Mouse (Mus musculus) limb, embryonic 14.5 days (tissue): ENCODE measurements around the gene Gm609. TPM values are rescaled to one million over a fixed set of nuclear protein-coding genes. Genes with fewer than 3 reads are reported as not detected.
"Not testable (repeated sequence)": the region's sequence is repeated elsewhere in the genome, so short reads cannot be mapped to it uniquely, and the experiment has no call there.

Experiments
- ATAC-seq: fragments of 200-750 bp; cut with Nextera tagmentation; 2 replicates; pipeline ENCODE4 v1.8.0; 2017; ENCODE audit warnings: low read depth, moderate number of reproducible peaks, moderate TSS enrichment; ENCODE audit not compliant: low FRiP score
- DNase-seq: peaks from one replicate; pipeline ENCODE4 v3.0.0-alpha.2; 2015; ENCODE audit warnings: low spot score
- H3K27ac ChIP-seq: fragments of 300-500 bp; sonication (generic); replicated peaks from 2 replicates; pipeline ENCODE4 v1.5.1; 2014; ENCODE audit warnings: low read depth, mild to moderate bottlenecking, low read length, moderate library complexity, mixed read lengths
- H3K27me3 ChIP-seq: fragments of 300-500 bp; sonication (generic); 2 replicates; pipeline ENCODE4 v1.6.1; 2014; ENCODE audit warnings: low read length, mixed read lengths; ENCODE audit not compliant: control insufficient read depth, insufficient read depth
- H3K36me3 ChIP-seq: fragments of 300-500 bp; sonication (generic); 2 replicates; pipeline ENCODE4 v1.6.1; 2014; ENCODE audit warnings: mild to moderate bottlenecking, low read length, moderate library complexity, mixed read lengths; ENCODE audit not compliant: control insufficient read depth, insufficient read depth
- H3K4me1 ChIP-seq: fragments of 300-500 bp; sonication (generic); 2 replicates; pipeline ENCODE4 v1.6.1; 2014; ENCODE audit warnings: antibody characterized with exemption, low read length, mixed read lengths; ENCODE audit not compliant: control insufficient read depth, insufficient read depth
- H3K4me2 ChIP-seq: fragments of 300-500 bp; sonication (generic); replicated peaks from 2 replicates; pipeline ENCODE4 v1.6.1; 2014; ENCODE audit warnings: low read depth, mild to moderate bottlenecking, low read length, moderate library complexity; ENCODE audit not compliant: severe bottlenecking
- H3K4me3 ChIP-seq: fragments of 300-500 bp; sonication (generic); replicated peaks from 2 replicates; pipeline ENCODE4 v1.5.1; 2014; ENCODE audit warnings: low read length
- H3K9ac ChIP-seq: fragments of 300-500 bp; sonication (generic); 2 replicates; pipeline ENCODE4 v1.6.1; 2014; ENCODE audit warnings: mild to moderate bottlenecking, low read depth, low read length, moderate library complexity; ENCODE audit not compliant: severe bottlenecking
- H3K9me3 ChIP-seq: fragments of 300-500 bp; sonication (generic); 2 replicates; pipeline ENCODE4 v1.6.1; 2016; ENCODE audit warnings: low read length; ENCODE audit not compliant: control insufficient read depth
- POLR2A ChIP-seq: fragments of 200-500 bp; IDR thresholded peaks from 2 replicates; pipeline ENCODE4 v1.8.0; 2012; ENCODE audit warnings: inconsistent platforms, mild to moderate bottlenecking, moderate library complexity, borderline replicate concordance; ENCODE audit not compliant: insufficient read depth, insufficient read length; ENCODE audit errors: extremely low read depth
- WGBS: fragments of 180-500 bp; shearing (Covaris S2); extraction: QIAGEN DNeasy Blood & Tissue Kit; methylation state at CpG from one replicate; pipeline ENCODE4 v1.1.7; 2014; 5-methylcytosine and 5-hydroxymethylcytosine counted together
- polyA plus RNA-seq, 2 experiments: library from polyadenylated mRNA; depleted of rRNA in 1 of 2; stranded (reverse) in 1 of 2; unstranded in 1 of 2; fragments of >200 nt; fragmentation: Nextera tagmentation in 1 of 2; extraction: Ambion mirVana in 1 of 2; gene quantifications; 2 replicates each; pipeline versions ENCODE4 v1.2.1 to v1.2.3; 2012 to 2014

The Gm609 gene
- polyA plus RNA-seq, 2 experiments: not detected

- Histone ChIP-seq H3K27me3 (no peaks in the 10 kb centered on the region), H3K4me1 (no peaks in the 10 kb centered on the region), H3K36me3 (no peaks in the 10 kb centered on the region), H3K27ac (no peak overlapping the region), H3K9ac (no peak overlapping the region), H3K4me3 (no peak overlapping the region), H3K4me2 (no peak overlapping the region), H3K9me3 (no peaks in the 10 kb centered on the region)
- TF ChIP-seq POLR2A: no peak
- 86% methylated on average over 1 of the region's 1 CpGs for WGBS
- DNase-seq (no peak), ATAC-seq (no peak)
These were observed 2.6 kb upstream of the Gm609 start for GRCm38 (mm10) chr16:45495326-45495725.

DNA sequence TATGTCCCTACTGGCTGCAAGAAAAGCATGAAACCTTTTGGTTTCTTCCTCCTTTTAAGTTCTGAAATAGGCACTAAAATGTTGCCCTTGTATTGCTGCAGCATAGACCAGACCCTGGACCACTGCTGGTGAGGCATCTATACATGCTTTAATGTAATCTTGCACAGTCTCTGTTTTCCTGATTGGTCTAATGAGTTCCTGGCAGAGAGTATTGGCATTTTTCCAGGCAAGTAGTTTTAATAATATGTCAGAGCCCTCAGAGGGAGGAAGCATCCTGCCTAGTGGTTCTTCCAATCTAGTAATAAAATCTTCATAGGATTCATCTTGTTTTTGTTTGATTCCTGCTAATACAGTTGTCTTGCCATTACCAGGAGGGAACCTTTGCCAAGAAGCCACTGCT is 15.8 kb downstream of the Gm609 start:
- no peaks in the 10 kb centered on the region for H3K4me1 ChIP-seq
- no peak overlapping the region for H3K9ac ChIP-seq
- no peak overlapping the region for H3K4me3 ChIP-seq
- H3K27me3 ChIP-seq: no peaks in the 10 kb centered on the region
- no peak overlapping the region for H3K27ac ChIP-seq
- no peak overlapping the region for H3K4me2 ChIP-seq
- DNase-seq (peak; percentile 8), ATAC-seq (no peak)
- H3K9me3 ChIP-seq: no peaks in the 10 kb centered on the region
- no peak for TF ChIP-seq POLR2A
- H3K36me3 ChIP-seq: no peaks in the 10 kb centered on the region

GRCm38 (mm10) chr16:45471836-45472235 is 20.9 kb downstream of the Gm609 start:
- H3K9me3 ChIP-seq, H3K4me2 ChIP-seq, H3K27ac ChIP-seq, H3K4me1 ChIP-seq, H3K36me3 ChIP-seq, ATAC-seq, H3K27me3 ChIP-seq, H3K4me3 ChIP-seq, H3K9ac ChIP-seq, DNase-seq: not testable (repeated sequence)
- 56% methylated on average over 3 of the region's 3 CpGs for WGBS

GRCm38 (mm10) chr16:45454762-45455161 is 38.0 kb downstream of the Gm609 start:
- no peak overlapping the region for H3K4me2 ChIP-seq
- no peak overlapping the region for H3K27ac ChIP-seq
- DNase-seq: no peak
- no peak overlapping the region for H3K9ac ChIP-seq
- H3K4me3 ChIP-seq: no peak overlapping the region
- no peak for ATAC-seq
- no peaks in the 10 kb centered on the region for H3K9me3 ChIP-seq
- no peaks in the 10 kb centered on the region for H3K27me3 ChIP-seq
- no peaks in the 10 kb centered on the region for H3K4me1 ChIP-seq
- TF ChIP-seq POLR2A: no peak
- no peaks in the 10 kb centered on the region for H3K36me3 ChIP-seq

GRCm38 (mm10) chr16:45437230-45437739 is 55.5 kb downstream of the Gm609 start:
- Histone ChIP-seq H3K4me2 (no peak overlapping the region), H3K9ac (no peak overlapping the region), H3K9me3 (no peaks in the 10 kb centered on the region), H3K36me3 (no peaks in the 10 kb centered on the region), H3K4me3 (no peak overlapping the region), H3K27me3 (no peaks in the 10 kb centered on the region), H3K4me1 (no peaks in the 10 kb centered on the region), H3K27ac (no peak overlapping the region)
- WGBS: 87% methylated on average over 1 of the region's 1 CpGs
- no peak for TF ChIP-seq POLR2A
- no peak for DNase-seq
- no peak for ATAC-seq

DNA sequence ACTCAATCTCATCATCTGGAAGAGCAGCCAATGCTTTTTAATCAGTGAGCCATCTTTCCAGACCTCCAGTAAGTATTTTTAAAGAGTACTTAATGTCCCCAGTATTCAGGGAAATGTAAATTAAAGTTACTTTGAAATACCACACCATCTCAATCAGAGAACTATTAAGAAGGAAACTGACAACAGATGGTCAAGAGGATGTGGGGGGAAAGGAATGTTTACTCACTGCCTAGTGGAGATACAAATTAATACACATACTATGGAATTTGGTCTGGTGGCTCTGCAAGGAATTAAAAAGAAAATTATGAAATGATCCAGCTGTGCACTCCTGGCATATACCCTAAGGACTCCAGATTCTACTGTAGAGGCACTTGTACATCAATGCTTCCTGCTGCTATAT is 57.2 kb downstream of the Gm609 start:
- Histone ChIP-seq H3K36me3 (no peaks in the 10 kb centered on the region), H3K4me2 (no peak overlapping the region), H3K27ac (no peak overlapping the region), H3K27me3 (no peaks in the 10 kb centered on the region), H3K9ac (no peak overlapping the region), H3K4me1 (no peaks in the 10 kb centered on the region), H3K4me3 (no peak overlapping the region), H3K9me3 (no peaks in the 10 kb centered on the region)
- no peak for TF ChIP-seq POLR2A
- ATAC-seq: no peak
- DNase-seq: no peak
